Mouse (Mus musculus) liver, adult (tissue): ENCODE measurements around the gene Btbd9.

Experiments used
- GATA4 ChIP-seq: IDR thresholded peaks from 2 replicates; pipeline ENCODE4 v1.6.1; 2014; ENCODE audit warnings: mild to moderate bottlenecking, low read length; ENCODE audit not compliant: insufficient replicate concordance

Gene Btbd9

GRCm38 (mm10) chr17:30550774-30551107 is 25.5 kb downstream of the Btbd9 start:
- no peak for TF ChIP-seq GATA4

GRCm38 (mm10) chr17:30549899-30550773 is 26.2 kb downstream of the Btbd9 start:
- no peak for TF ChIP-seq GATA4

GRCm38 (mm10) chr17:30539098-30539497 is 37.2 kb downstream of the Btbd9 start:
- TF ChIP-seq GATA4, result no peak

- no peak for TF ChIP-seq GATA4
Observed at GRCm38 (mm10) chr17:30536651-30537050, 39.6 kb downstream of the Btbd9 start.

GRCm38 (mm10) chr17:30533098-30533497 is 43.2 kb downstream of the Btbd9 start:
- TF ChIP-seq GATA4, result no peak

GRCm38 (mm10) chr17:30530542-30530940 is 45.7 kb downstream of the Btbd9 start:
- no peak for TF ChIP-seq GATA4

GRCm38 (mm10) chr17:30529632-30530541 is 46.4 kb downstream of the Btbd9 start:
- no peak for TF ChIP-seq GATA4

- TF ChIP-seq GATA4, result no peak
Observed at GRCm38 (mm10) chr17:30525405-30526295, 50.6 kb downstream of the Btbd9 start.

- TF ChIP-seq GATA4, result no peak
Observed at GRCm38 (mm10) chr17:30524451-30524850, 51.8 kb downstream of the Btbd9 start.

GRCm38 (mm10) chr17:30523783-30524182 is 52.5 kb downstream of the Btbd9 start:
- no peak for TF ChIP-seq GATA4

- TF ChIP-seq GATA4, result no peak
Observed at GRCm38 (mm10) chr17:30522406-30523078, 53.7 kb downstream of the Btbd9 start.

GRCm38 (mm10) chr17:30518431-30519171 is 57.7 kb downstream of the Btbd9 start:
- TF ChIP-seq GATA4, result no peak

- no peak for TF ChIP-seq GATA4
Observed at GRCm38 (mm10) chr17:30516580-30517340, 59.5 kb downstream of the Btbd9 start.
